In the genomic region with DNA sequence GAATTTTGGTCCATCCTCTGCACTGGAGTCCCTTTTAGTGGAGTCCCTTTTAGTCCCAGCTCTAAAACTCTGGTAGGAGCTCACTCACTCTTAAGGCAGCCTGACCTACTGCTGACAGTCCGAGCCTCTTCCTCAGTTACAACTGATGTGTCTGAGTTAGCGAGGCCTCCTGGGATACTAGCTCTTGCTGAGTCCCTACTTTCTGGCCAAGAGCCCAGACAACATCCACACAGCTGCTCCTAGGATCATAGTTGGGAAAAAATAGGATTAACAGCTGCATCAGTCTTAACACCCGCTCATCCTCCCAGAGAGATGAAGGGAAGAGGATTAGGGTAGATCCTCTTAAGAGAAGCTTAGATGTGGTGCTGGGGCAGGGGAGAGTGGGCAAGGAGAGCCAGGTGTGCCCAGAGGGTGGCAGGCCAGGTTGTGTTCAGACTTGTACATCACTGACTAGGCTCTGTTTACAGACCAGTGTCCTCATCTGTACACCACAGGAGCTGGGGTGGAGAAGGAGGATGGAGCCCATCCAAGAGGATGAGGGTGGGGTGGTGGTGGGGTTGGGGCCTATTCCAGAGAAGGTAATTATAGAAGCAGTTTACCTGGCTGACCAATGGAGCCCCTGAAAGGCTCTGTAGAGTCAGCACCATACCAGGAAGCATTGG, we compare ENCODE assay signal across 11 mouse cellular contexts. TPM values are rescaled to one million over a fixed set of nuclear protein-coding genes. Genes with fewer than 3 reads are reported as not detected.
DNase-seq lines count a peak whose midpoint lies in the region; ATAC-seq and TF ChIP-seq lines count a peak whose summit lies in the region.
"Had no signal": no experiment of that assay in that cellular context is flagged by ENCODE, and none has a peak within 500 bp of the region (broad histone marks: within the 10 kb centered on the region; RNA-seq: fewer than 3 reads in every experiment).

No protein-coding gene starts in this region.

- no peaks in the 10 kb centered on the region for H3K27me3 ChIP-seq in limb, embryonic 14.5 days (ENCODE audit: control insufficient read depth, insufficient read depth, low read length)
- H3K27me3 ChIP-seq: liver, embryonic 15.5 days; Patski had no signal

- H3K9ac ChIP-seq in limb, embryonic 14.5 days (ENCODE audit: low read depth, low read length, severe bottlenecking) = no peak overlapping the region
- H3K9ac ChIP-seq: liver, embryonic 15.5 days had no signal

- ATAC-seq in limb, embryonic 14.5 days (ENCODE audit: low FRiP score, low read depth) = peak; percentile 55; the same call in 1 of the 2 replicates
- no peak for ATAC-seq in megakaryocyte progenitor cell, adult 5-6 weeks (replicated peaks; ENCODE audit: poor library complexity)
- ATAC-seq: Patski had no signal

- 70% methylated on average over 3 of the region's 3 CpGs for WGBS in limb, embryonic 14.5 days

- peaks cover 43% of the 10 kb centered on the region for H3K36me3 ChIP-seq in limb, embryonic 14.5 days (ENCODE audit: control insufficient read depth, insufficient read depth, low read length)

- peak; percentile 67 for DNase-seq in kidney, postnatal 10 days
- no peak for DNase-seq in kidney, postnatal 36 days
- DNase-seq in adipocyte (ENCODE audit: low spot score) = peak; percentile 65
- peak; percentile 59 for DNase-seq in gastrocnemius, adult 18-20 months (ENCODE audit: low spot score)
- DNase-seq in limb, embryonic 14.5 days (ENCODE audit: low spot score) = peak; percentile 67
- DNase-seq in cerebellum, adult 9-11 months = no peak
- DNase-seq: cerebellum, adult 11-12 months had no signal

- no peak overlapping the region for H3K4me3 ChIP-seq in limb, embryonic 14.5 days (replicated peaks; ENCODE audit: low read length)
- H3K4me3 ChIP-seq: heart, adult 2 months; liver, embryonic 15.5 days had no signal

- TF ChIP-seq POLR2A in limb, embryonic 14.5 days (IDR thresholded peaks at IDR 0.05; ENCODE audit: borderline replicate concordance, extremely low read depth, insufficient read depth, insufficient read length) = no peak

- H3K27ac ChIP-seq in limb, embryonic 14.5 days (replicated peaks; ENCODE audit: low read depth, low read length) = no peak overlapping the region
- H3K27ac ChIP-seq: heart, adult 2 months; liver, embryonic 15.5 days had no signal

- no peaks in the 10 kb centered on the region for H3K9me3 ChIP-seq in limb, embryonic 14.5 days (ENCODE audit: control insufficient read depth, low read length)
- H3K9me3 ChIP-seq: liver, embryonic 15.5 days had no signal

- peaks cover 4% of the 10 kb centered on the region for H3K4me1 ChIP-seq in limb, embryonic 14.5 days (ENCODE audit: control insufficient read depth, insufficient read depth, low read length)

- no peak overlapping the region for H3K4me2 ChIP-seq in limb, embryonic 14.5 days (replicated peaks; ENCODE audit: low read depth, low read length, severe bottlenecking)
- H3K4me2 ChIP-seq: liver, embryonic 15.5 days had no signal

RNA-seq across cellular contexts. Expression of gene Zfp646, which starts 6.7 kb away (rescaled TPM):
- total RNA-seq in gastrocnemius, adult 18-20 months (2021) = 10 to 100 TPM; 12.4 to 12.6 TPM
- polyA plus RNA-seq in limb, embryonic 14.5 days (2012; rRNA removed) = 19.1 and 20.1 TPM in 2 replicates
- 12.4 and 15.3 TPM in 2 replicates for polyA plus RNA-seq in limb, embryonic 14.5 days (2014; fragmentation: Nextera tagmentation; extraction: Ambion mirVana)
- 18.7 and 19.4 TPM in 2 replicates for total RNA-seq in megakaryocyte progenitor cell, adult 5-6 weeks (2015)
- 31.6 and 38.2 TPM in 2 replicates for total RNA-seq in megakaryocyte progenitor cell, adult 5-6 weeks (2017)

RNA-seq across cellular contexts. Expression of gene Zfp668, which starts 7.3 kb away (rescaled TPM):
- 1 to 10 TPM; 3.2 to 4.1 TPM for total RNA-seq in gastrocnemius, adult 18-20 months (2021)
- 11.0 and 14.9 TPM in 2 replicates for polyA plus RNA-seq in limb, embryonic 14.5 days (2012; rRNA removed)
- 10.9 and 14.8 TPM in 2 replicates for polyA plus RNA-seq in limb, embryonic 14.5 days (2014; fragmentation: Nextera tagmentation; extraction: Ambion mirVana)
- 5.7 and 7.4 TPM in 2 replicates for total RNA-seq in megakaryocyte progenitor cell, adult 5-6 weeks (2015)
- total RNA-seq in megakaryocyte progenitor cell, adult 5-6 weeks (2017) = 2.9 and 6.7 TPM in 2 replicates

RNA-seq across cellular contexts. Expression of gene Prss53, which starts 21.5 kb away (rescaled TPM):
- total RNA-seq in gastrocnemius, adult 18-20 months (2021) = 1 to 10 TPM; 1.9 TPM
- 6.9 and 9.6 TPM in 2 replicates for polyA plus RNA-seq in limb, embryonic 14.5 days (2012; rRNA removed)
- 1.3 and 2.0 TPM in 2 replicates for polyA plus RNA-seq in limb, embryonic 14.5 days (2014; fragmentation: Nextera tagmentation; extraction: Ambion mirVana)
- total RNA-seq in megakaryocyte progenitor cell, adult 5-6 weeks (2015) = 0.15 and 0.39 TPM in 2 replicates
- total RNA-seq in megakaryocyte progenitor cell, adult 5-6 weeks (2017) = not detected in 2 replicates

RNA-seq across cellular contexts. Expression of gene Gm21974, which starts 26.0 kb away (rescaled TPM):
- total RNA-seq in gastrocnemius, adult 18-20 months (2021) = not detected
- polyA plus RNA-seq in limb, embryonic 14.5 days (2012; rRNA removed) = not detected in 2 replicates
- polyA plus RNA-seq in limb, embryonic 14.5 days (2014; fragmentation: Nextera tagmentation; extraction: Ambion mirVana) = not detected in 2 replicates
- not detected in 2 replicates for total RNA-seq in megakaryocyte progenitor cell, adult 5-6 weeks (2015)
- total RNA-seq in megakaryocyte progenitor cell, adult 5-6 weeks (2017) = not detected in 2 replicates
- total RNA-seq: heart, adult 2 months had no signal
- polyA plus RNA-seq: heart, adult 2 months; liver, embryonic 15.5 days; Patski had no signal

RNA-seq across cellular contexts. Expression of gene Vkorc1, which starts 26.1 kb away (rescaled TPM):
- total RNA-seq in gastrocnemius, adult 18-20 months (2021) = 1 to 10 TPM; 7.5 to 9.9 TPM
- 242 and 335 TPM in 2 replicates for polyA plus RNA-seq in limb, embryonic 14.5 days (2012; rRNA removed)
- 244 and 256 TPM in 2 replicates for polyA plus RNA-seq in limb, embryonic 14.5 days (2014; fragmentation: Nextera tagmentation; extraction: Ambion mirVana)
- total RNA-seq in megakaryocyte progenitor cell, adult 5-6 weeks (2015) = 125 and 145 TPM in 2 replicates
- total RNA-seq in megakaryocyte progenitor cell, adult 5-6 weeks (2017) = 30.7 and 39.6 TPM in 2 replicates

Comparison
In these comparisons a context has a peak if more than half of its experiments do, and no peak if none do; other contexts are left out.
1. DNase-seq: peak in kidney, postnatal 10 days (single experiment), adipocyte (single experiment), gastrocnemius, adult 18-20 months (single experiment) and limb, embryonic 14.5 days (single experiment); none in kidney, postnatal 36 days (0 of 2) and cerebellum, adult 9-11 months (single experiment).